Mouse (Mus musculus): ENCODE measurements around the gene Ptch1. TPM values are rescaled to one million over a fixed set of nuclear protein-coding genes. Genes with fewer than 3 reads are reported as not detected.

Ptch1 gene
- 9.9 and 17.7 TPM in 2 replicates for polyA plus RNA-seq (2012; rRNA removed)

GRCm38 (mm10) chr13:63573256-63573835, at the start of gene Ptch1:
Ptch1 (minus strand) TSS chr13:63573598.
- DNase-seq (ENCODE audit: low read depth, low spot score): no peak
- WGBS: 1% methylated on average over 43 of the region's 44 CpGs

GRCm38 (mm10) chr13:63621301-63621700, 47.9 kb upstream of the Ptch1 start:
- WGBS: 66% methylated on average over 3 of the region's 3 CpGs
- no peak for DNase-seq (ENCODE audit: low read depth, low spot score)

- WGBS: 33% methylated on average over 2 of the region's 2 CpGs
- DNase-seq (ENCODE audit: low read depth, low spot score): no peak
Measured at GRCm38 (mm10) chr13:63613201-63613600, 39.8 kb upstream of the Ptch1 start.

- WGBS: 36% methylated on average over 10 of the region's 10 CpGs
- DNase-seq (ENCODE audit: low read depth, low spot score): no peak
Measured at GRCm38 (mm10) chr13:63609734-63610133, 36.3 kb upstream of the Ptch1 start.

- DNase-seq (ENCODE audit: low read depth, low spot score): no peak
- WGBS: 53% methylated on average over 3 of the region's 3 CpGs
Measured at GRCm38 (mm10) chr13:63597593-63597992, 24.2 kb upstream of the Ptch1 start.

- 75% methylated on average over 7 of the region's 7 CpGs for WGBS
- DNase-seq (ENCODE audit: low read depth, low spot score): no peak
Measured at GRCm38 (mm10) chr13:63595869-63596268, 22.5 kb upstream of the Ptch1 start.

GRCm38 (mm10) chr13:63593469-63594050, 20.2 kb upstream of the Ptch1 start:
- 47% methylated on average over 13 of the region's 13 CpGs for WGBS
- DNase-seq (ENCODE audit: low read depth, low spot score): no peak

GRCm38 (mm10) chr13:63592755-63593154, 19.4 kb upstream of the Ptch1 start:
- 85% methylated on average over 5 of the region's 5 CpGs for WGBS

GRCm38 (mm10) chr13:63574601-63575000, 1.2 kb upstream of the Ptch1 start:
- no peak for DNase-seq (ENCODE audit: low read depth, low spot score)
- WGBS: 21% methylated on average over 4 of the region's 4 CpGs

More at GRCm38 (mm10) chr13:63592755-63593154, 19.4 kb upstream of the Ptch1 start:
- no peak for DNase-seq (ENCODE audit: low read depth, low spot score)

GRCm38 (mm10) chr13:63572453-63573255, 744 bp downstream of the Ptch1 start:
- 1% methylated on average over 67 of the region's 67 CpGs for WGBS
- DNase-seq (ENCODE audit: low read depth, low spot score): no peak

- 6% methylated on average over 12 of the region's 12 CpGs for WGBS
- no peak for DNase-seq (ENCODE audit: low read depth, low spot score)
Measured at GRCm38 (mm10) chr13:63572111-63572452, 1.3 kb downstream of the Ptch1 start.

- no peak for DNase-seq (ENCODE audit: low read depth, low spot score)
Measured at GRCm38 (mm10) chr13:63570456-63570855, 2.9 kb downstream of the Ptch1 start.

- WGBS: 64% methylated on average over 5 of the region's 5 CpGs
- no peak for DNase-seq (ENCODE audit: low read depth, low spot score)
Measured at GRCm38 (mm10) chr13:63569396-63569756, 4.0 kb downstream of the Ptch1 start.

- WGBS: 37% methylated on average over 19 of the region's 19 CpGs
- DNase-seq (ENCODE audit: low read depth, low spot score): no peak
Measured at GRCm38 (mm10) chr13:63568741-63569395, 4.5 kb downstream of the Ptch1 start.

GRCm38 (mm10) chr13:63568306-63568705, 5.1 kb downstream of the Ptch1 start:
- WGBS: 1% methylated on average over 14 of the region's 14 CpGs
- DNase-seq (ENCODE audit: low read depth, low spot score): no peak

GRCm38 (mm10) chr13:63567677-63568293, 5.6 kb downstream of the Ptch1 start:
- DNase-seq (ENCODE audit: low read depth, low spot score): peak; percentile 74
- under 1% methylated on average over 62 of the region's 62 CpGs for WGBS

GRCm38 (mm10) chr13:63566018-63567015, 7.1 kb downstream of the Ptch1 start:
- under 1% methylated on average over 46 of the region's 46 CpGs for WGBS
- no peak for DNase-seq (ENCODE audit: low read depth, low spot score)

GRCm38 (mm10) chr13:63565320-63566017, 7.9 kb downstream of the Ptch1 start:
- no peak for DNase-seq (ENCODE audit: low read depth, low spot score)
- under 1% methylated on average over 99 of the region's 99 CpGs for WGBS

Data from large intestine, adult 2 months (tissue).